Mouse (Mus musculus) C2C12 (cell line): Measurements from ENCODE around the gene Olfr65.

Experiments used
- CTCF ChIP-seq: IDR thresholded peaks from one replicate; pipeline ENCODE4 v1.5.1; 2011; ENCODE audit not compliant: control insufficient read depth, insufficient read depth, insufficient read length
- FOSL1 ChIP-seq: IDR thresholded peaks from one replicate; pipeline ENCODE4 v1.8.0; 2011; ENCODE audit warnings: mild to moderate bottlenecking, low read length; ENCODE audit not compliant: poor library complexity, insufficient read depth, severe bottlenecking
- MAX ChIP-seq: IDR thresholded peaks from one replicate; pipeline ENCODE4 v1.6.1; 2011; ENCODE audit warnings: mild to moderate bottlenecking, control low read depth
- MYOD1 ChIP-seq: IDR thresholded peaks from one replicate; pipeline ENCODE4 v1.6.1; 2011; ENCODE audit warnings: low read depth; ENCODE audit not compliant: control insufficient read depth, insufficient read length
- MYOG ChIP-seq: IDR thresholded peaks from one replicate; pipeline ENCODE4 v1.6.1; 2011; ENCODE audit not compliant: control insufficient read depth, insufficient read length; ENCODE audit errors: extremely low read depth
- USF1 ChIP-seq: IDR thresholded peaks from one replicate; pipeline ENCODE4 v1.6.1; 2011; ENCODE audit warnings: low read depth, mild to moderate bottlenecking, control low read depth, moderate library complexity

- TF ChIP-seq CTCF (no peak), USF1 (no peak), MAX (no peak), FOSL1 (no peak), MYOG (no peak), MYOD1 (no peak)
These were observed 40.9 kb downstream of the Olfr65 start, which contains the start of gene Olfr633 for GRCm38 (mm10) chr7:103944137-103944536.
